Mouse (Mus musculus) G1E (cell line): ENCODE results near the gene Sult6b1.

Source experiments
- CTCF ChIP-seq: IDR thresholded peaks from 2 replicates; pipeline ENCODE4 v1.5.1; 2012; ENCODE audit warnings: low read depth, low read length, inconsistent platforms, mixed read lengths
- POLR2AphosphoS5 ChIP-seq: IDR thresholded peaks from 2 replicates; pipeline ENCODE4 v1.6.1; 2012; ENCODE audit warnings: low read depth, low read length, inconsistent platforms; ENCODE audit not compliant: insufficient replicate concordance

- TF ChIP-seq POLR2AphosphoS5: no peak
- TF ChIP-seq CTCF: no peak
These were observed 11.8 kb downstream of the Sult6b1 start for GRCm38 (mm10) chr17:78894991-78895390.
